Comparison of ENCODE assay signal across 10 mouse cellular contexts in the genomic region with DNA sequence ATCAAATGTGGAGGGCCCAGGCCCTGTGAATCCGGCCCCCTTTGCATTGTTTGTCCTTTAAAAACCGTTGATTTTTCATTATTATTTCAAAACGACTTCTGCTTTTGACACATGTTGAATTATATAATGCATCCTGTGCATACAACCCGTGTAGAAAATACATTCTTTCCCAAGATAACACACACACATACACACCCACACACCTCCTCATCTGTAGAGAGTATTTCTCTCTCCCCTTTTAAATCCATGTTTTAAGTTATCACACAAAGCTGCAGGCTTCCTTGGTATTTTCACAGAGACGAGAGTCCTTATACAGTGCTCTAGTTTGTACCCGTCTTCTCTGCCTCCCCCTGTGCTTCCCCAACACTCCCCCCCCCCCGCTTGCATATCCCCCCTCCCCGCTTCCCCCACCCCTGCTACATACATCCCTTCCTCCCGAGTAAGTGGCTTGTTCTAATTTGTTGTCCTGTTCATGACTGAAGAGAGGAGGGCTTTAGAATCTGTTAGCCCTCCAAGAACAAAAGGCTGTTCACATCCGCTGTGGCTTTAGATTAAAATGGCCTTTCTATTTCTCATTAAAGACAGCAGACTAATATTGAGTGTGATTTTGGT.
DNase-seq lines count a peak whose midpoint lies in the region; ATAC-seq lines count a peak whose summit lies in the region.
"Had no signal": no experiment of that assay in that cellular context is flagged by ENCODE, and none has a peak within 500 bp of the region (broad histone marks: within the 10 kb centered on the region; RNA-seq: fewer than 3 reads in every experiment).

No protein-coding gene starts in this region.

- H3K9ac ChIP-seq in kidney, embryonic 14.5 days (ENCODE audit: low read depth, low read length): no peak overlapping the region; the same call in 1 of the 2 replicates
- no peak overlapping the region for H3K9ac ChIP-seq in embryonic facial prominence, embryonic 14.5 days (ENCODE audit: low read depth, low read length)
- peak overlapping the region; percentile 32; the same call in 1 of the 2 replicates for H3K9ac ChIP-seq in hindbrain, embryonic 12.5 days
- H3K9ac ChIP-seq in midbrain, embryonic 13.5 days (replicated peaks): peak overlapping the region; percentile 44; the same call in 1 of the 2 replicates

- no peaks in the 10 kb centered on the region for H3K27me3 ChIP-seq in kidney, embryonic 14.5 days (ENCODE audit: control insufficient read depth, insufficient read depth, low read length)
- no peaks in the 10 kb centered on the region for H3K27me3 ChIP-seq in embryonic facial prominence, embryonic 14.5 days (replicated peaks; ENCODE audit: control insufficient read depth, insufficient read depth, low read length)
- H3K27me3 ChIP-seq in hindbrain, embryonic 12.5 days: no peaks in the 10 kb centered on the region
- H3K27me3 ChIP-seq in midbrain, embryonic 13.5 days: no peaks in the 10 kb centered on the region

- peaks cover 29% of the 10 kb centered on the region for H3K4me1 ChIP-seq in kidney, embryonic 14.5 days (ENCODE audit: control insufficient read depth, insufficient read depth, low read length)
- H3K4me1 ChIP-seq in embryonic facial prominence, embryonic 14.5 days (ENCODE audit: control insufficient read depth, insufficient read depth, low read length): peaks cover 15% of the 10 kb centered on the region; the same call in 1 of the 2 replicates
- peaks cover 31% of the 10 kb centered on the region for H3K4me1 ChIP-seq in hindbrain, embryonic 12.5 days
- H3K4me1 ChIP-seq in midbrain, embryonic 13.5 days (replicated peaks): peaks cover 25% of the 10 kb centered on the region

- H3K36me3 ChIP-seq in kidney, embryonic 14.5 days (ENCODE audit: control insufficient read depth, insufficient read depth, low read length): no peaks in the 10 kb centered on the region
- no peaks in the 10 kb centered on the region for H3K36me3 ChIP-seq in embryonic facial prominence, embryonic 14.5 days (ENCODE audit: control insufficient read depth, insufficient read depth, low read length)
- H3K36me3 ChIP-seq in hindbrain, embryonic 12.5 days: no peaks in the 10 kb centered on the region
- H3K36me3 ChIP-seq in midbrain, embryonic 13.5 days: no peaks in the 10 kb centered on the region

- peak overlapping the region; percentile 19 for H3K4me2 ChIP-seq in kidney, embryonic 14.5 days (replicated peaks; ENCODE audit: low read depth, low read length)
- H3K4me2 ChIP-seq in embryonic facial prominence, embryonic 14.5 days (ENCODE audit: low read depth, low read length): no peak overlapping the region
- H3K4me2 ChIP-seq in hindbrain, embryonic 12.5 days (replicated peaks): peak overlapping the region; percentile 28
- peak overlapping the region; percentile 39 for H3K4me2 ChIP-seq in midbrain, embryonic 13.5 days (replicated peaks)

- no peak overlapping the region for H3K4me3 ChIP-seq in kidney, embryonic 14.5 days (ENCODE audit: low read length)
- no peak overlapping the region for H3K4me3 ChIP-seq in embryonic facial prominence, embryonic 14.5 days (ENCODE audit: low read depth, low read length)
- 0 out of 2 replicates have a peak overlapping the region, but pooled peaks have one; percentile 7 for H3K4me3 ChIP-seq in hindbrain, embryonic 12.5 days
- no peak overlapping the region for H3K4me3 ChIP-seq in midbrain, embryonic 13.5 days (replicated peaks)
- H3K4me3 ChIP-seq: myocyte had no signal

- WGBS in kidney, embryonic 14.5 days: 33% methylated on average over 10 of the region's 10 CpGs
- WGBS in embryonic facial prominence, embryonic 14.5 days: 40% methylated on average over 10 of the region's 10 CpGs
- WGBS in hindbrain, embryonic 12.5 days: 27% methylated on average over 10 of the region's 10 CpGs
- 35% methylated on average over 10 of the region's 10 CpGs for WGBS in midbrain, embryonic 13.5 days

- DNase-seq in kidney, postnatal 36 days: no peak
- DNase-seq in embryonic facial prominence, embryonic 14.5 days (ENCODE audit: low spot score): no peak
- DNase-seq in cerebellum, adult 9-11 months: no peak
- no peak for DNase-seq in adrenal gland, adult 18-20 months (ENCODE audit: low spot score in 2 of 2)
- no peak for DNase-seq in cerebellum, postnatal 25 days
- DNase-seq: cerebellum, postnatal 36 days had no signal

- H3K9me3 ChIP-seq in kidney, embryonic 14.5 days (ENCODE audit: control insufficient read depth, low read length): no peaks in the 10 kb centered on the region
- H3K9me3 ChIP-seq in embryonic facial prominence, embryonic 14.5 days (ENCODE audit: control insufficient read depth, low read length): no peaks in the 10 kb centered on the region
- H3K9me3 ChIP-seq in hindbrain, embryonic 12.5 days (replicated peaks): no peaks in the 10 kb centered on the region
- no peaks in the 10 kb centered on the region for H3K9me3 ChIP-seq in midbrain, embryonic 13.5 days

- peak; percentile 44; the same call in 1 of the 2 replicates for ATAC-seq in kidney, embryonic 14.5 days (ENCODE audit: low FRiP score, low TSS enrichment)
- no peak; the same call in 1 of the 2 replicates for ATAC-seq in embryonic facial prominence, embryonic 14.5 days (ENCODE audit: low read depth)
- ATAC-seq in hindbrain, embryonic 12.5 days (ENCODE audit: low FRiP score): peak; percentile 61
- peak; percentile 66 for ATAC-seq in midbrain, embryonic 13.5 days

- H3K27ac ChIP-seq in kidney, embryonic 14.5 days (ENCODE audit: low read depth, low read length): peak overlapping the region; percentile 91
- peak overlapping the region; percentile 65 for H3K27ac ChIP-seq in embryonic facial prominence, embryonic 14.5 days (replicated peaks; ENCODE audit: low read depth, low read length)
- peak overlapping the region; percentile 94 for H3K27ac ChIP-seq in hindbrain, embryonic 12.5 days
- peak overlapping the region; percentile 77 for H3K27ac ChIP-seq in midbrain, embryonic 13.5 days

Comparison
In these comparisons a context has a peak if more than half of its experiments do, and no peak if none do; other contexts are left out.
1. H3K9ac ChIP-seq: peak in hindbrain, embryonic 12.5 days (single experiment) and midbrain, embryonic 13.5 days (single experiment); none in kidney, embryonic 14.5 days (single experiment) and embryonic facial prominence, embryonic 14.5 days (single experiment).
2. Peak in every context shown above with its lines, with median percentiles within 50 percentile points of each other: H3K27ac ChIP-seq.